Mouse (Mus musculus) small intestine, adult 2 months (tissue): ENCODE measurements around the gene Gm17490.

Source experiments
- CTCF ChIP-seq: fragments of 200-500 bp; IDR thresholded peaks from 2 replicates; pipeline ENCODE4 v1.5.1; 2012; ENCODE audit warnings: low read depth, mild to moderate bottlenecking, control low read depth, inconsistent platforms, low read length, moderate library complexity, mixed read lengths; ENCODE audit not compliant: insufficient replicate concordance, insufficient read length; ENCODE audit errors: extremely low read depth
- POLR2A ChIP-seq: fragments of 200-500 bp; IDR thresholded peaks from 2 replicates; pipeline ENCODE4 v1.6.1; 2012; ENCODE audit warnings: low read depth, mild to moderate bottlenecking, control low read depth, inconsistent platforms, low read length, moderate library complexity

GRCm38 (mm10) chr2:11637115-11637514, 11.1 kb upstream of the Gm17490 start:
- TF ChIP-seq POLR2A (no peak), CTCF (no peak)
